Mouse (Mus musculus) heart, adult 9 months (tissue): ENCODE results near the gene Vrtn.

Experiments used
- DNase-seq, 2 experiments: peaks; one replicate each; pipeline ENCODE4 v3.0.0; 2022; ENCODE audit warnings: low spot score in 2 of 2

The Vrtn gene

GRCm38 (mm10) chr12:84687531-84687930 lies 46.7 kb downstream of the Vrtn start:
- no peak for DNase-seq

- no peak for DNase-seq
Measured at GRCm38 (mm10) chr12:84689051-84689450, 48.2 kb downstream of the Vrtn start.

- DNase-seq, result no peak
Measured at GRCm38 (mm10) chr12:84691347-84691746, 50.5 kb downstream of the Vrtn start.

GRCm38 (mm10) chr12:84692141-84692540 lies 51.3 kb downstream of the Vrtn start:
- DNase-seq, result no peak

- DNase-seq, result peak; percentile 16 to 21
Measured at GRCm38 (mm10) chr12:84698319-84699081, 57.7 kb downstream of the Vrtn start, which contains the start of gene Syndig1l. Gene Syndig1l, minus strand, starts transcription at chr12:84698831.
